Mouse (Mus musculus): ENCODE results near the gene Nectin2. TPM values are rescaled to one million over a fixed set of nuclear protein-coding genes. Genes with fewer than 3 reads are reported as not detected.

Gene Nectin2
- total RNA-seq, 2 experiments from 2014 or later = 7.9 to 8.2 TPM

DNA sequence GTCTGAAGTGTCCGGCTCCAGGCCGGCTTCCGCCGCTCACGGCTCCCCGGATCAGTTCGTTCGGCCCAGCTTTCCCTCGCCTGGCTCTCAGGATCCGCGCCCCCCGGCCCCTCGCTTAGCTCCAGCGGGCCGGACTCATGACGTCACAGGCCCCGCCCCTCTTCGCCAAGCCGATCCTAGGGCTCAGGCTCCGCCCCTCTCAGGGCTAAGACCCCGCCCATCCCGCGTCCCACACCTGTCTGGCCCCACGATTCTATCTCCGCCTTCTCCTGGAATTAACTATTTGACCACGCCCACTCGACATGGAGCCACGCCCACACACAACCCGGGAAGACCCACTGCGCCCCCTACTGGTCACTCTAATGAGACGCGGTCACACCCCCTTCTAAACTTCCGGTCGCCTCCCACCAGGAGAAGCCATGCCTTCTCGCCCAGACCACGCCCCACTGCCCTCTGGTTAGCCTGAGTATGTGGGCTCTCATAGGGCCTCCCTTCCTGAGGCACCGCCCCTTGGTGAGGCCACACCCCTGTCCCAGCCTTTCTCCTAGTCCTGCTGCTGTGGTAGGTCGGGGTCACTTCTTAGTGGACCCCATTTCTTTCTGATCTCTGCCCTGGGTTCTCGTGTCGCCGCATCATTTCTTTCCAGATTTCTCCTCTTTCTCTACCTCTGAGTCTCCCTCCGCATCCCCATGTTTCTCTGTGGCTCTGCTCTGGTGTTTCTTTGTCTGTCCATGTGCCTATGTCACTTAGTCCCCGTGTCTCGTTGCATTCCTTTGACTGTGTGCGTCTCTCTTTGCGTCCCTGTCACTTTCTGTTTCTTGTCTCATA, 680 bp downstream of the Nectin2 start:
- intact Hi-C loops (cut with DNase I) = loop anchor here (1.0 kb wide), 2 partner anchors 41 to 94 kb away; no protein-coding TSS in a partner anchor
- Histone ChIP-seq H3K4me3 (peak overlapping the region; percentile 63), H3K27ac (peak overlapping the region; percentile 63)
- TF ChIP-seq CTCF (IDR thresholded peaks at IDR 0.05) = peak; percentile 74
- DNase-seq (ENCODE audit: extremely low spot score in 1 of 2, low spot score in 2 of 2) = peak; percentile 90 to 92

DNA sequence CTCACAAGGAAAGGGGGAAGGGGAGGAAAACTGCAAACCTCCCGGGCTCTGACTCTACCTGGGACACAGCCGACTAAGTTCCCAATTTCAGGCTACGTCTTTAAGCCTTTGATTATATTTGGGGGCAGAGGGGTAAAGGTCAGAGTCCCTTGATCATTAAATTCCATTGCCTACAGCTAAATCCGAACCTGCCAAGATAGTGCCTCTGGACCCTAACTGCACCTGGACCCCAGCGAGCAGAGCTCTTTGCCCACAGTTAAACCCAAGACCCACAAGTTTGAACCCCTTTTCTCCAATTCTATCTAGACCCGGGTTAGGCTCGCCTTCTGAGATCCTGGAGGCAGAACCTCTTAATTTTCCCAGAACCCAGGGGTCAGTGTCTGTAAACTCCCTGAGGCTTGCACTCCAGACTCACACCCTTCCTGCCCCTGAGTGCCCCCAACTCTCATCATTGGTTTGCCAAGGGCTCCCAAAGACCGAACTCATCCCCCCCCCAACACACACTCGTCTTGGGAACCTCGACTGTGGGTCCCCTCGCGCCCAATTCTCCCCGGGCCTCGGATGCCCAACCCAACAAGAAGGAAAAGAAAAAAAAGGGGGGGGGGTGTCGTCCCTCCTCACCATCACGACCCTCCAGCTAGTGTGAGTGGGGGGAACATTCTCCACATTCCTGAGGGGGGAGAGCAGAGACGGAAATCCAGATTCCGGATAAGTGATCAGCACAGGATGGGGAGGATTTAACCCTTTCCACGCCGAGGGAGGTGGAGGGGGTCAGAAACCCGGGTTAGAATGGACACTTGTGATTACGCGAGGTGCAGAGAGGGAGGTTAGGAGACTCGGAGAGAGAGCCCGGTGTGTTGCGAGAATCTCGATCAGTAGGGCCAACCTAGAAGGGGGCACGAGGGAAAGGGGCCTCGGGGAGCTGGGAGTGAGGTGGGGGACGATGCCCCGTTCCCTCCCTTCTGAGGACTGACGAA, 1.8 kb downstream of the Nectin2 start:
- H3K27ac ChIP-seq = peak overlapping the region; percentile 63
- DNase-seq (ENCODE audit: extremely low spot score in 1 of 2, low spot score in 2 of 2) = peak; percentile 22 to 24
- intact Hi-C loops (cut with DNase I) = no loop called here
- no peak for TF ChIP-seq CTCF (IDR thresholded peaks at IDR 0.05)
- peak overlapping the region; percentile 63 for H3K4me3 ChIP-seq

DNA sequence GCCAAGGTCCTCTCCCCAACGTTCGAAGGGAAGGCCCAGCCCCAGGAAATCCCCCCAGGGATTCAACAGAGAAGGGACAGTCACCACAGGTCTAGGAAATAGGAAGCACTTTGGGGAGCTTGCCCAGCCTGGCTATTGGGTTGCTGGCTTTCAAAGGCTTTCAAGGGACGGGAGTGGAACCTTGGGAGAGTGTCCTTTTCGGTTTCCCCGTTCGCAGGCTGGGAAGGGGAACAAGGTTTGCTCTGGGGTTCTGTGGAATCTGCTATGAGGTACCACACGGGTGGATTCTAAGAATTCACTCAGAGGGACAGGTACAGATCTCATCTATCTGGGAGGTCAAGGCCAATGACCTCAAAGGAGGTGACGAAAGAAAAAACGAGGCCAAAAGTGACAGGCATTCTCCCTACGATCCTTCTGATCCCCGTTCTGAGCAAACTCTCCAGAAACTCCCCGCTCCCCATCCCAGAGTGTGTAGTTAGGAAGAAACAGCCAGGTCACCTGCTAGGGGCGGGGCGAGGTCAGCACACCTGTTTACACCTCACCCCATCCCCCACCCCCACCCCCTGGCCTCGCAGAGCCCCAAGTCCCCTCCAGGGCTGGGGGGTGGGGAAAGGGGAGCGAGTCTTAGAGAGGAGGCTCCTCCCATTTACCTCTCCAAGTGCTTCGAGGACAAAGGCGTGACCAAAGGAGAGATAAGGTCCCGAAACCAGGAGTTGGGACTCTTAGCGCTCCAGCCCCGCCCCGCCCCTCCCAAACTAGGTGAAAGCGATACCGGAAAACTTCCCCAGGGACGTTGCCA, 2.7 kb downstream of the Nectin2 start:
- Histone ChIP-seq H3K4me3 (0 out of 2 replicates have a peak overlapping the region, but pooled peaks have one; percentile 5), H3K27ac (no peak overlapping the region)
- intact Hi-C loops (cut with DNase I) = no loop called here

GRCm38 (mm10) chr7:19746426-19747201, 3.7 kb downstream of the Nectin2 start:
- intact Hi-C loops (cut with DNase I) = no loop called here
- Histone ChIP-seq H3K4me3 (no peak overlapping the region), H3K27ac (no peak overlapping the region)
- DNase-seq (ENCODE audit: extremely low spot score in 1 of 2, low spot score in 2 of 2) = no peak
- no peak for TF ChIP-seq CTCF (IDR thresholded peaks at IDR 0.05)

More for the DNA sequence above, 2.7 kb downstream of the Nectin2 start:
- no peak for DNase-seq (ENCODE audit: extremely low spot score in 1 of 2, low spot score in 2 of 2)
- TF ChIP-seq CTCF (IDR thresholded peaks at IDR 0.05) = no peak

GRCm38 (mm10) chr7:19745971-19746370, 4.3 kb downstream of the Nectin2 start:
- DNase-seq (ENCODE audit: extremely low spot score in 1 of 2, low spot score in 2 of 2) = no peak
- TF ChIP-seq CTCF (IDR thresholded peaks at IDR 0.05) = no peak
- no peak overlapping the region for H3K4me3 ChIP-seq
- intact Hi-C loops (cut with DNase I) = no loop called here
- no peak overlapping the region for H3K27ac ChIP-seq

DNA sequence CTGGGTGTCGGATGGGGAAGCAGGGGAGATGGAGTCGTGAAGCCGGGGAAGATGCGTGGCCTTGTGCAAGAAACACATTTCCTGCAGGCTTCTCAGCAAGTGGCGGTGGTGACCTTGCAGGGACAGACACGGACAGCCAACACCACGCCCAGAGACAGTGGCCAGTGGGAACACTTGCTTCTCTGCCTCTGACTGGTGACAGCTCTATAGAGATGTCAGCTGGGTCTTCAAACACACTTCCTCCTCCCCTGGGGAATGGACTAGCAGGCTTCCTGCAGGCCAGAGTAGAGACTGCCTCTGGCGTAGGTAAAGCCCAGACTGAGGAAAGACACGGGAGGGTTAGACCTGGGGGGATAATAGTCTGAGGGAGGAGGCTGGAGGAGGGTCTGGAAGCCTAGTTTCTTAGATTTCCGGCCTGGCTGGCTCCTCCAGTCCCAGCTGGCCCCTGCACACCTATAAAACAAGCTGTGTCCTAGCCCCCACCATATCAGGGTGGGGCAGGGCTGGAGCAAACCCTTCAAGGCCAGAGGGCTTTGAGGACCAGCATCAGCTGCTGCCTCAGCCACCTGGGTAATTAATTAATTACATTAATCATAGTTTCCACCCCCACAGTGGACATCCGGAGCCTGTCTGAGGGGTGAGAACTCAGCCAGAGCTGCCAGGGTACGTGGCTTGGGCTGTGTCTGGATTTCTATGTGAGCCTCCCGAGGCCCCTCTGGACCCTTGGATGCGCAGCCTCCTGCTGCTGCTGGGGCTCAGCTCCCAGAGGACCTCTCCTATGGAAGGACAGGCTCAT, 5.5 kb downstream of the Nectin2 start:
- Histone ChIP-seq H3K4me3 (no peak overlapping the region), H3K27ac (no peak overlapping the region)
- no peak for DNase-seq (ENCODE audit: extremely low spot score in 1 of 2, low spot score in 2 of 2)
- intact Hi-C loops (cut with DNase I) = no loop called here
- TF ChIP-seq CTCF (IDR thresholded peaks at IDR 0.05) = no peak

DNA sequence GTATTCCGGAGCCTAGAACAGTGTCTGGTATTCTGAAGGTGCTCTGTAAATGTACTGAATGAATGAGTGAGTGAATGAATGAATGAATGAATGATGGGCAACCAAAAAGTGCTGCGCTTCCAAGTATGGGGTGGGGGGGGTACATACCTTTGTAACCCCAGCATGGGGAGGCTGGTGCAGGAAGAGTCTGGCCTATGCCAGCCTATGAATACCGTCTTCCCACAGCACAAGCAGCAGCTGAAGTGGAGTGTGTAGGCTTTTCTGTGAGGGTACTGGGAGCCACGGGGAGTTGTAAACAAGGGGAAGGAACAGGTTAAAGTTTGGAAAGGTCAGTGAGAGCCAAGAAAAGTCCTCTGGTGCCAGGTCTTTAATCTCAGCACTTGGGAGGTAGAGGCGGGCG, 6.5 kb downstream of the Nectin2 start:
- TF ChIP-seq CTCF (IDR thresholded peaks at IDR 0.05) = no peak
- intact Hi-C loops (cut with DNase I) = no loop called here
- H3K27ac ChIP-seq = no peak overlapping the region
- DNase-seq (ENCODE audit: extremely low spot score in 1 of 2, low spot score in 2 of 2) = no peak
- no peak overlapping the region for H3K4me3 ChIP-seq

GRCm38 (mm10) chr7:19742468-19742867, 7.8 kb downstream of the Nectin2 start:
- H3K27ac ChIP-seq = no peak overlapping the region
- TF ChIP-seq CTCF (IDR thresholded peaks at IDR 0.05) = no peak
- intact Hi-C loops (cut with DNase I) = no loop called here
- no peak for DNase-seq (ENCODE audit: extremely low spot score in 1 of 2, low spot score in 2 of 2)
- H3K4me3 ChIP-seq = no peak overlapping the region

- intact Hi-C loops (cut with DNase I) = no loop called here
- no peak for DNase-seq (ENCODE audit: extremely low spot score in 1 of 2, low spot score in 2 of 2)
Observed at GRCm38 (mm10) chr7:19741329-19742031, 8.8 kb downstream of the Nectin2 start.

More at GRCm38 (mm10) chr7:19741329-19742031, 8.8 kb downstream of the Nectin2 start:
- no peak for TF ChIP-seq CTCF (IDR thresholded peaks at IDR 0.05)
- no peak overlapping the region for H3K4me3 ChIP-seq
- no peak overlapping the region for H3K27ac ChIP-seq
